ENCODE assay signal across 27 mouse cellular contexts in the genomic region with DNA sequence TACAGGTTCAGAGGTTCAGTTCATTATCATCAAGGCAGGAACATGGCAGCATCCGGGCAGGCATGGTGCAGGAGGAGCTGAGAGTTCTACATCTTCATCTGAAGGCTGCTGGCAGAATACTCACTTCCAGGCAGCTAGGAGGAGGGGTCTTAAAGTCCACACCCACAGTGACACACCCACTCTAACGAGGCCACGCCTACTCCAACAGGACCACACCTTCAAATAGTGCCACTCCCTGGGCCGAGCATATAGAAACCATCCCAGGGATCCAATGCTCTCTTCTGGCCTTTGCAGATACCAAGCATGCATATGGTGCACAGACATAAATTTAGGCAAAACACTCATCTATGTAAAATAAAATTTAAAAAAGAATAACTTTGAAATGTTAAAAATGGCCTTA.
A peak's percentile ranks its signal among the peaks of the same experiment; 100 is the strongest.
DNase-seq lines count a peak whose midpoint lies in the region; ATAC-seq and TF ChIP-seq lines count a peak whose summit lies in the region.
"Had no signal": no experiment of that assay in that cellular context is flagged by ENCODE, and none has a peak within 500 bp of the region (broad histone marks: within the 10 kb centered on the region; RNA-seq: fewer than 3 reads in every experiment).

No protein-coding gene starts in this region.

- DNase-seq in embryo, embryonic 10 days (ENCODE audit: low spot score) = peak; percentile 12
- DNase-seq in embryo, embryonic 11 days = no peak
- DNase-seq in liver (peak; percentile 83), adipocyte (ENCODE audit: low spot score) (no peak)
- no peak for DNase-seq in liver, postnatal 0 days
- peak in 1 of 3 experiments; percentile 52 for DNase-seq in liver, embryonic 14.5 days (ENCODE audit: low read depth in 3 of 3, low spot score in 3 of 3)
- no peak for DNase-seq in adrenal gland, adult 18-20 months (ENCODE audit: low spot score in 2 of 2)
- DNase-seq in kidney, postnatal 14 days = no peak
- DNase-seq: adrenal gland, adult 2 months; adrenal gland, postnatal 36 days; cerebellum, adult 11 months; cerebellum, postnatal 10 days; gastrocnemius, postnatal 14 days; heart, adult 18-20 months; kidney, postnatal 25 days; lung, postnatal 36 days; right cerebral cortex, adult 18-20 months; thymus, adult 18-20 months; thymus, postnatal 25 days had no signal

- ATAC-seq in liver, postnatal 0 days = no peak
- ATAC-seq in liver, embryonic 14.5 days (ENCODE audit: insufficient read depth) = peak; percentile 70
- ATAC-seq: forebrain, embryonic 13.5 days; intestine, postnatal 0 days; midbrain, embryonic 16.5 days had no signal

- no peak for TF ChIP-seq CTCF in liver, postnatal 0 days (IDR thresholded peaks at IDR 0.05; ENCODE audit: low read depth)
- TF ChIP-seq CTCF in liver, embryonic 14.5 days (IDR thresholded peaks at IDR 0.05; ENCODE audit: low read depth) = no peak

- H3K9me3 ChIP-seq in liver, postnatal 0 days (ENCODE audit: low read length) = no peaks in the 10 kb centered on the region
- H3K9me3 ChIP-seq in liver, embryonic 14.5 days (ENCODE audit: control insufficient read depth, low read length) = no peaks in the 10 kb centered on the region
- H3K9me3 ChIP-seq: forebrain, embryonic 13.5 days had no signal

- H3K36me3 ChIP-seq in liver, postnatal 0 days (replicated peaks; ENCODE audit: insufficient read depth, low read length) = no peaks in the 10 kb centered on the region
- no peaks in the 10 kb centered on the region for H3K36me3 ChIP-seq in liver, embryonic 14.5 days (replicated peaks; ENCODE audit: control insufficient read depth, insufficient read depth, low read depth)
- H3K36me3 ChIP-seq: G1E had no signal

- no peak for TF ChIP-seq EP300 in liver, postnatal 0 days (IDR thresholded peaks at IDR 0.05; ENCODE audit: low read depth)
- TF ChIP-seq EP300 in liver, embryonic 14.5 days (IDR thresholded peaks at IDR 0.05; ENCODE audit: low read depth) = no peak

- H3K4me2 ChIP-seq in liver, postnatal 0 days (ENCODE audit: low read depth, low read length) = no peak overlapping the region
- 0 out of 2 replicates have a peak overlapping the region, but pooled peaks have one; percentile 2 for H3K4me2 ChIP-seq in liver, embryonic 14.5 days (ENCODE audit: low read depth)
- H3K4me2 ChIP-seq: forebrain, embryonic 13.5 days; hindbrain, embryonic 14.5 days; midbrain, embryonic 11.5 days had no signal

- H3K27me3 ChIP-seq in liver, postnatal 0 days (ENCODE audit: insufficient read depth, low read length) = no peaks in the 10 kb centered on the region
- H3K27me3 ChIP-seq in liver, embryonic 14.5 days (ENCODE audit: control insufficient read depth, insufficient read depth, low read length) = no peaks in the 10 kb centered on the region
- H3K27me3 ChIP-seq: CH12.LX had no signal

- H3K4me3 ChIP-seq in liver, postnatal 0 days (ENCODE audit: low read depth, low read length) = no peak overlapping the region
- H3K4me3 ChIP-seq in liver, embryonic 14.5 days (ENCODE audit: insufficient read depth in 1 of 2, low read depth in 2 of 2, low read length in 2 of 2) = no peak overlapping the region
- H3K4me3 ChIP-seq: forebrain, embryonic 13.5 days had no signal

- 71% methylated on average over 4 of the region's 4 CpGs for WGBS in liver, postnatal 0 days (ENCODE audit: insufficient replicate concordance)
- 44% methylated on average over 4 of the region's 4 CpGs for WGBS in liver, embryonic 14.5 days (ENCODE audit: insufficient replicate concordance)

- H3K4me1 ChIP-seq in liver, postnatal 0 days (ENCODE audit: insufficient read depth) = no peaks in the 10 kb centered on the region
- H3K4me1 ChIP-seq in liver, embryonic 14.5 days (replicated peaks; ENCODE audit: control insufficient read depth in 2 of 2, insufficient read depth in 2 of 2, low read length in 1 of 2) = peaks cover 67 to 68% of the 10 kb centered on the region in 2 experiments

- H3K27ac ChIP-seq in liver, postnatal 0 days (ENCODE audit: low read depth) = no peak overlapping the region
- H3K27ac ChIP-seq in liver, embryonic 14.5 days = no peak overlapping the region
- H3K27ac ChIP-seq: forebrain, embryonic 13.5 days; hindbrain, embryonic 14.5 days; stomach, postnatal 0 days had no signal

- no peak overlapping the region for H3K9ac ChIP-seq in liver, postnatal 0 days (replicated peaks)
- no peak overlapping the region for H3K9ac ChIP-seq in liver, embryonic 14.5 days (replicated peaks)
- H3K9ac ChIP-seq: forebrain, embryonic 13.5 days; hindbrain, embryonic 14.5 days had no signal

Comparison
In these comparisons a context has a peak if more than half of its experiments do, and no peak if none do; other contexts are left out.
1. DNase-seq: peak in embryo, embryonic 10 days (single experiment) and liver (single experiment); none in embryo, embryonic 11 days (single experiment), liver, postnatal 0 days (single experiment), adrenal gland, adult 18-20 months (0 of 2), adipocyte (single experiment) and kidney, postnatal 14 days (single experiment).